Mouse (Mus musculus): ENCODE results near the gene Wwox.
A peak's percentile ranks its signal among the peaks of the same experiment; 100 is the strongest.

Gene Wwox

DNA sequence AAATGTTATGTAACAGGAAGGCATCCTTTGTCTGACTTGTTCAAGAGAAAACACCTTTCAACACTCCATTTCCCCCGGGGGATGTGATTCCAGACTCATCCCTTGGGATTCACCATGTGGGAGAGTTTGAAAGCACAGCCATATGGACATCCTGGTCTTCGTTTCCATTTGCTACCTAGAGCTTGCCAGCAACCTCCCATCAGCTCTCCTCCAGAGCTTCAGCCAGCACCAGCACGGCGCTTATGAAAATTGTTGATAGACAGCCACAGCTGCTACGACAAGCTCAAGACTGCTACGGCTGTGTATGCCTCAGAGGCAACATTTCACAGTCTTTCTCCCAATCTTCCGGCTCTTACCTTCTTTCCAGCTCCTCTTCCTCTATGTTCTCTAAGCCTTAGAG lies 484.2 kb downstream of the Wwox start:
- DNase-seq, result no peak

DNA sequence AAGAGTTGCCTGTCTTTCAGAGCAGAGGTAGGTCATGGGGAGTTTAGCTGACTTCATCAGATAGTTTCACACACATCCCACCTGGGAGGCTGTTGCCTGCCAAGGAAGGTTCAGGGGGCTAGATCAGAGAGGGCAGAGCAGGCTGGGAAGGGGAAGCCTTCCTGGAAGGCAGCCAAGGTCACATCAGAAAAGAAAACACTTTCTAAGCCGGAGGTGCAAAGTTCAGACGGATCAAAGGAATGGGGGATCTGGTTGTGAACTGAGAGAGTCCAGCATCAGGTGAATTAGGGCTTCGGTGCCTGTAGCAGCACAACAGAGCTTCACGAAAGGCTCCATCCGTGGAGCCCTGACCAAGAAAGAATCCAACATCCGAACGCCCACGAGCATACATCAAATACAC lies 488.0 kb downstream of the Wwox start:
- DNase-seq, result no peak

DNA sequence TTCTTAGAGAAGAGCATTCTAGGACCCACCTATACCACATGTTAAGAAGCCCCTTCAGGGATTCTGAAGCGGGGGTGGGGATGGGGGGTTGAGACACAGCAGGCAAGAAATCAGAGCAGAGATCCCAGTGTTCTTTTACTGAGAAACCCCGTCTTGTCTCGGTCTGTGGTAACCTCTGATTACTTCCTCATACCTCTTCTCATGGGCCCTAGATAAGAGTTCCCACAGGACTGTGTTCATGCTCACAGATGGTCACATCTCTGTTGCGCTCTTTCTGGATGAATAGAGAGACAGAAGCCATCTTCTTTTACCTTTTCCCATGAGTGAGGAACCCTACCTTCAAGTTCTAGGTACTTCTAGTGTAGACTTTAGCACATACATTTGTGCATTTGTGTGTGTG lies 488.5 kb downstream of the Wwox start:
- DNase-seq, result no peak

DNA sequence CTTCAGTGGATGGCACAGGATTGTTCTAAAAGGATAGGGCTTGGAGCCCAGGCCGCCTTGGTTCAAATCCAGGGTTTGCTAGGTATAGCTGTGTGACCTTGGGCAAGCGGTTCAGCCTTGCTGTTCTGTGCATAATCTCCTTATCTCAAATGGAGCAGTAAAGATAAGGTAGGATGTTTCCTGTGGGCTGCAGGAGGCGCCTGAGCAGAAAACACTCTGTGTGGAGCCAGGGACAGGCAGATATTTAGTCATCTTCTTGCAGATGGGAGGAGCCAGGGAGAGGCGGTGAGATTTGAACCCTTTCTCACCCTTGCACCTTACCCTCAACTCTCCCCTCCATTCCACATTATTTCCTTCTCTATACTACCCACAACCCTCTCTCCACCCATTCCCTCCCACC lies 490.1 kb downstream of the Wwox start:
- DNase-seq, result no peak

DNA sequence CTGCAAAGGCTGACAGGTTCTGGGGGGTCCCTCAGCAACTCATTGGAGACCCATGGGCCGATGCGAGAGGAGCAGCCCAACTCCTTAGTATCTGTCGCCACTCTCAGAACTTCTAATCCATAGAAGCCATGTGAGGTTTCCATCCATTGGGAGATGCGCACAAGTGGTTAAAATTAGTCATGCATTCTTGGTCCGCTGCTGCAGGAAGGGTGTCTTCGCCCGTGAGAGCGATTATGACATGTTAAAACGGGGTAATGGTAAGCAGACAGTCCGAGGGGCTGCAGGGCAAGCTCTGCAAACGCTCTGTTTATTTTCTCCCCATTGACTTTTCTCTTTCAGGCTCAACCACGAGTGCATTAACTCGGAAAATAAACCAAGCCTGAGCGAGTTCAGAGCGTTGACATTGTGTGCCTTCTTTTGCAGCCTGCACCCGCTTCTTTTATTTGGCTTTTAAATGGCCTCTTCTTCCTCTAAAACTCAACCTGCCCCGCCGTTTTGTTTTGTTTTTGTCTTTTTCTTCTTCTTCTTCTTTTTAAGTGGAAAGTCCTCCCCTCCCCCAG lies 492.7 kb downstream of the Wwox start:
- no peak for DNase-seq

DNA sequence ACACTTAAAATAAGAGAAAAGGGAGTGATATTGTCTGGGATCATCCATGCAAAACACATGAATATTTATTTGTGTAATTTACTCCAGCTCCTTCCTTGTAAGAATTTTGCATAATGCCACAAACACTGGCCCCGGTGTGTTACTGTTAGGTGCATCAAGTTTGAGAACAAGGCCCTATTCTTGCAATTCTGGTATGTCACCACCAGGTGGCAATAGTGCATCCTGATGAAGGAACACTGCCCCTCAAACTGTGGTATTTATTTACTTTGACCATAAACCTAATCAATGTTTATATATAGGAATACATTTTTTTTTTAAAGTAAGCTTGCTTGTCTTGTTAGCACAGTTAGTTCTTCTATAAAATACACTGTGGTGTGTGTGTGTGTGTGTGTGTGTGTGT lies 493.8 kb downstream of the Wwox start:
- peak; percentile 12 for DNase-seq

DNA sequence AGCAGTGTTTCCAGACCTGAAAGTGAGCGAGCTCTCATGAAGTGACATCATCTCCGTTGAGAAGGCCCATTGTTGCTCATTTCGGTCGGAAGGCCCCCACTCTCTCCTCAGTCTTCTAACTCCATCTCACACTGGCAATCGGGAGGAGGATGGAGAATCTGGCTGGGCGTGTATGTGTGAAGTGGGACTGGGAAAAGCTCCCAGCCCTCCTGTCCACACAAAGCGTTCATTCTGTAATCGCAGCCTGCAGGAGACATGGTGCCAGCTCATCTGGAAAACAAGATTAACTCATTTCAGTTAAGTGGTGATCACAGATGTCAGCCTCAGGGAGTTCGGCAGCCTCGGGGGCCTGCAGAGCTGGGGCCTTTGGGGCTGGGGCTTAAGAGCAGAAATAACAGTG lies 497.4 kb downstream of the Wwox start:
- peak; percentile 5 for DNase-seq

DNA sequence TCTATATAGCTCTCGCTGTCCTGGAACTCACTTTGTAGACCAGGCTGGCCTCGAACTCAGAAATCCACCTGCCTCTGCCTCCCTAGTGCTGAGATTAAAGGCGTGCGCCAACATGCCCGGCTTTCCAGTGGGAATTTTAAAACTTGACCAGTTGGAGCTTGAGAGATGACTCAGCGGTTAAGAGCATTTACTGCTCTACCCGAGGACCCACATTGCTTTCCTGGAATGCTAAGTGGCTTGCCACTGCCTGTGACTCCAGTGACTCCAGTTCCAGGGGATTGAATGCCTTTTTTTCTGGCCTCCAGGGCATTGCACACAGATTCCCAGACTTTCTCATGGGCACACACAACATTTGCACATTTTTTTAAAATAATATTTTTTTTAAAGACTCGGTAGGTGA lies 499.9 kb downstream of the Wwox start:
- no peak for DNase-seq

DNA sequence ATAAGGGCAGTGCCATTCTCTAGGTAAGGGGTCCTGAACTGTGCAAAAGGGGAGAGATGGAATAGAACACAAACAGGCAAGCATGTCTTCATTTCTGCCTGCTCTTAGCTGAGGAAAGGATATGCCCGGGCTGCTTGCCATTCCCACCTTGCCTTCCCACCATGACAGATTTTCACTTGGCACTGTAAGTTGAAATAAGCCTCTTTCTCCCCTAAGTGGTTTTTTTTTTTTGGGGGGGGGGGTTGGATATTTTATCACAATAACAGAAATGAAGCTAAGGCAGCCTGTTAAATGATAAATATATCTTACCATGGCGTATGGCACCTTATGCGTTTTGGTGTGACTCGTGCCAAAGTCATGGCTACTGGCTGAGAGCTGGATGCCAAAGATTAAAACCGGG lies 501.6 kb downstream of the Wwox start:
- no peak for DNase-seq

DNA sequence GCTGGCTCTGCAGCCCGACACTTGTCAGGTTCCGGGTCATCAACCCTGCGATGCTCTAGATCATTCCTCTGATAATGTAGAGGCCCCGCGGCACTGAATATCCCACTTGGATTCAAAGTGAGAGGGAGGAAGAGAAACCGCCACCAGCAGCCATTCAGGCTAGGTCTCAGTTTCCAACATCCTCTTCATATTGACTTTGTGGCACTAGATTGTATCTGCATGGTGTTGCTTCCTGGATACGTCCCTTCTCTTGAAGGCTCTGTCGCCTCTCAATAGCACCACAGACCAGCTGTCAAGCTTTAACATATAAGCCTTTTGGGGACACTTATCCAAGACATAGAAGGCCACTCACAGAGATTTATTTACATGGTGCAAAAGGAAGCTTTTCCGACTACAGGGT lies 502.2 kb downstream of the Wwox start:
- DNase-seq, result no peak

DNA sequence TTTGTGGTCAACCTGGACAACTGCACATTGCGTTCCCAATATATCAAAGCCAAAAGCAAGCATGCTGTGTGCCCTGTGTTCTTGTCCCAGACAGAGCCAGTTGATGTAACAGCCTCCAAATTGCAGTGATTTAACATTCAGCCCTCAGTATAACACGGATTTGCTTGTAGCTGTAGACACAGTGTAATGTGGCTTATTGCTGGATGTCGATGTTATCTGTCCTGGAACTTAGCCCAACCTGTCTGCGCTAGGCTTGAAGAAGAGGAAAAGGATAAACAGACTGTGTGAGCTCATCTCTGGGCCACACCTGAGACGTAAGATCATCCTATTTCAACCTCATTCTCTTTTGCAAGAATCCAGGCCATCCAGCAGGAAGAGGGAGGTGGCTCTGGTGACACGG lies 508.5 kb downstream of the Wwox start:
- no peak for DNase-seq

DNA sequence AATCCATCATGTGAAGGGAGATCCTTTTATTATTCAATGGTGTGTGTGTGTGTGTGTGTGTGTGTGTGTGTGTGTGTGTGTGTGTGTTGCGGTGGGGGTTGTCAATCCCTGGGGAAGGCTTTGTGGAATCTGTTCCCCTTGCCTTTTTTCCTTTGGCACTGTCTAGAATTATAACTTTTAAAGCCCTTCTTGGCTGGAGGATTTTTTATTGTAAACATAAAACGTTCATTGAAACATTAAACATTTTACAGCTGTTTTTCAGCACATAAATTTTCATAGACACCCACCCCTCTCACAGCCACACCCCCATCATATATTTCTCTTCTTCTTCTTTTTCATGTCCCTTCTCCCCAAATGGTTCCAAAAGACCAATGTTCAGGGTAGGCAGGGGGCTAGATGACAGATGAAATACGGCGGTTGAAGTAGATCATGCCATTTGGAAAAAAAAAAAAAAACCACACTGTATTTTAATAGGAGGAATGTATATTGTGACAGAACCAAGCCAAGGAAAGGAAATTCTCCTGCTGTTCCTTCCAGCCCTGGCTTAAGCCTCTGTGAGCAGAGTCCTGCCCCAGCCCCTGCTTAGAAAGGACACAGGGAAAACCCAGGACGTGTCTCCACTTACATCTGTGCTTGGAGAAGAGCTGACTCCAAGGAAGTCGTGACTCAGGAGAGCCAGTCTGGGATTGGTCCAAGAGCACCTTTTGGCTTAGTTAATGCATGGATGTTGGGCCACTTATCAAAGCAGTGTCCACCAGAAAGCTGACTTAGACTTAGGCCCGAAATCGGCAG lies 517.1 kb downstream of the Wwox start:
- no peak for DNase-seq

DNA sequence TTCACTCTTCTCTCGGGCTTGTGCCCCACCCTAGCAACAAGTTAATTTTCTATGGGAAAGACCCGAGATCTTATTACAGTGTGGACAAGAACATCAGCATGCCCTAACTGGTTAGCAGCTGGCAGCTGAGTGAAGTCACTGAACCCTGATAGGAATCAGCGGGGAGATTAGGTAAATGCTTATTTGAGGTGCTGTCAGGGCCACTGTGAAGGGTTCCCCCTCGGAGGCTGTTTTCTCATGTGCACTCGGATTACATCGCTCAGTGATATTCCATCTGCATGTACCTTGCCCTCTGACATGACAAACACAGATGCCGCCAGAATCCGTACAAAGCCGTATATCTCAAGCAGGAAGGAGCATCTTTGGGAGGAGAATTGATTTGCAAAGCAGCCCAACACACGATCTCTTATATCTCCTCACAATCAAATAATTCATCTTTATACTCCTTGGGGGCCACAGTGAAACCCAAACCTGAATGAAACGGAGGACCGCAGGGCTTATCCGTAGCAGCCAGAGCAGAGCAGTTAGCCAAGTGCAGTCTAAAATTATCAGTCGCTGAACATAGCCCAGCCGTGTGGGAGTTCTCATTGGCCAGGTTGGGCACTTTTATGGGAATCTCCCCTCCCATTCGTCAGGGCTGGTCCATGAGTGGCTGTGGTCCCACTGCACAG lies 519.1 kb downstream of the Wwox start:
- no peak for DNase-seq

DNA sequence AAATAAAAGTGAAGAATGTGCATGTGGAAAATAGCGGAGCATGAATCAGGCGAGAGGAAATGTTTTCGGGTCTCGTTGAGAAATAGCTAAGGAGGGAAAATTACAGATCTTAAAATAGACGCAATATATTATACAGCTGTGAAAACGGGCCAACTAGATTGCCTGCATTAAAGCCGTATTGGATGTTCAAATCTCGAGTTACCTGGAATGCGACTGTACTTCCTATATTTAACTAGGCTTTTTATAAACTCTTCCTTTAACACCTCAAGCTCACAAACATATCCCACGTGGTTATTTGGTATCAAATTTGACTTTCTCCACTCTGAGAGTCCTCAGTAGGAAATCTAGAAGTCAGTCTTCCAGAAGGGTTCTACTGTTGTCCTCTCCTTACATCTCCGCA lies 520.0 kb downstream of the Wwox start:
- no peak for DNase-seq

DNA sequence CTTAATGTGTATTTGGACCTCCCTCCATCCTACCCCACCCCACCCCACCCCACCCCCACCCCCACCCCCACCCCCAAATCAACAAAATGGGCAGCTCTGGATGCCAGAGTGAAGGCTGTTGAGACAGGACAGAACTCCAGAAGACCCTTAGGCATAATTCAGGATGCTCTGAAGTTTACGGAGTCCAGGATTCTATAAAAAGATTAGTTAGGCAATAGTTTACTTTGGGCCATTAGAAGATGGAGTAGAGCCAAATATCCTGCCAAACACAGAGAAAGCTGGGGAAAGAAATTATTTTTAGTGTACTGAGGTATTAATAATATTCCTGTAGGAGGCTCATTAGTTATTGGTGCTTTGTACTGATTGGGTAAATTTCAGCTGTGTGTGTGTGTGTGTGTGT lies 523.0 kb downstream of the Wwox start:
- no peak for DNase-seq

DNA sequence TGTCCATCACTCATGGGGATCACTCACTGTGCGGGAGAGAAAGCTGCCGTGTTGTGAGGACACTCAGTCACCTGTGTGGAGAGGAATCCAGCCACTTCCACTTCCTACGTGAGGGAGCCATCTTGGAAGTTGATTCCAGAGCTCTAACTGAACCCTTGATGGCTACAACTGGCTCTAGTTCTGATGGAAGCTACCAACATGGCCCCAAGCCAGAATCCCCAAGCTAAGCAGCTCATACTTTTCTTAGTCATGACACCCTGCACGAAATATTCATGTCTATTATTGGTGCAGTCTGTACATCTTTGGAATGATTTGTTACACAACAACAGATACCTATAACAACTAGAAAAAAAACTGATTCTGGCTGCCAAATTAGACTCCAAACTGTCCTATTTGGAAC lies 523.8 kb downstream of the Wwox start:
- no peak for DNase-seq

DNA sequence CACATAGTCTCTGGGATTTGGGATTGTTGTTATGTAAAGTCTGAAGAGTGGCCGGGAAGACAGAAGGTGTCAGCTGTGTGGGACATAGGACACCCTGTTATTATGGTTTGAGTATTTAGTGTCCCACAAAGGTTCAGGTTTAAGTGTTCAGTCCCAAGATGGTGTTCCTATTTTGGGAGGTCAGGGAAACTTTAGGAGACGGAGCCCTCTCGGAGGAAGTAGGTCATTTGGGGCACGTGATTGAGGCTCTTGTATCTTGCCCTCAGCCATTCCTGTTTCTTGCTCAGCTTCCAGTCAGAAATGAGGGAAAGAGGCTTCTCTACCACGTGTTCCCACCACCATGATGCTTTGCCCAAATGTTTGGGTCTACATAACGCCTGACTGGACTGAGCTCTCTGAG lies 524.8 kb downstream of the Wwox start:
- no peak for DNase-seq

DNA sequence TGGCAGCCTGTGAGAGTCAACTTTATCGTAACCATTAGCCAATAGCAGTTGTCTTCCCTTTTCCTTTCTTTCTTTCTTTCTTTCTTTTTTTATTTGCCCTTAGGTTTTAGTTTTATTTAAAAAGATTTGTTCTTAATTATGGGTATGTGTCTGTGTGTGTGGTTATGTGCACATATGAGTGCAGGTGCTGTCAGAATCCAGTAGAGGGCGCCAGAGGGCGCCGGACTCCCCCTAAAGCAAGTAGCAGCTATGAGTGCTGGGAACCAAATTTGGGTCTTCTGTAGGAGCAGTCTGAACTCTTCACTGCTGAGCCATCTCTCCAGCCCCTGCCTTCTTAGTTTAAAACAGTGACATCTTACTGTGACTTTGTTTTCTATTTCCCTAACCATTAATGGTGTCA lies 529.4 kb downstream of the Wwox start:
- DNase-seq, result no peak

DNA sequence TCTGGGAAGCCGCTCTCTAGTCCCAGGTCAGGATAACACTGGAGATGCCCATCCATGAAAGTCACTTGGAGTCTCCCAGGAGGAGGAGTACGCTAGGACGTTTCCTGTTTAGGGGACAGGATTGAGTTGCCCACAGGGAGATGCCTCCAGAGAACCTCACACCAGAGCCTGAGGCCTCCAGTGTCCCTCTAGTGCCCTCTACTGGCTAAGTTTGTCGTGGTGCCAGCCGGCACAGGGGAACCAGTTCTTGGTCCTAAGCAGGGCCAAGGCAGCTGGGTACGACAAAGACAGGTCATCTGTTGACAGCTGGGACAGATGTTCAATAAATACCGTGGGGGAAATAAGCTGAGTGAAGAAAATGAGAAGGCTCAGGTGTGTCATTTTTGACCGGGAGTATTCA lies 531.9 kb downstream of the Wwox start:
- DNase-seq, result peak; percentile 88

DNA sequence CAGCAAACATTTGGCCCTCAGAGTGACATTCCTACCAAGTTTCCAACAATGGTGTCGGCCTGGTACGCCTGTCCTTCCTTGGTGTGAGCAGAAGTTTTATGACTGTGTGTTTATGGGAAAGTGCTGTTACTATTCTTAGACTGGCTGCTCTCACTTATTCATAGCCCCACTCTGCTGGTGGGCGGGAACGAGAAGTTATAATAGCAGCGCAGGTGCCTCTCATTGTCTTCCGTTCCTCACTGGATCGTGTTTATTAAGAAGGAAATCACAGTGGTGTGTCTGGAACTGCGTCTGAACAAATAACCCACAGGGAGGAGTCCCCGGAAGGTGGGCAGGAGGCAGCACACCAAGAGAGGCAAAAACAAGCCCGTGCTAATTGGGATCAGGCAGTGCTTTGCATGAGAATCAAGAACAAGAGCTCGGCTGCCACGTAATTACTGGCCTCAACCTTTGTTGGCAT lies 533.6 kb downstream of the Wwox start:
- no peak for DNase-seq

DNA sequence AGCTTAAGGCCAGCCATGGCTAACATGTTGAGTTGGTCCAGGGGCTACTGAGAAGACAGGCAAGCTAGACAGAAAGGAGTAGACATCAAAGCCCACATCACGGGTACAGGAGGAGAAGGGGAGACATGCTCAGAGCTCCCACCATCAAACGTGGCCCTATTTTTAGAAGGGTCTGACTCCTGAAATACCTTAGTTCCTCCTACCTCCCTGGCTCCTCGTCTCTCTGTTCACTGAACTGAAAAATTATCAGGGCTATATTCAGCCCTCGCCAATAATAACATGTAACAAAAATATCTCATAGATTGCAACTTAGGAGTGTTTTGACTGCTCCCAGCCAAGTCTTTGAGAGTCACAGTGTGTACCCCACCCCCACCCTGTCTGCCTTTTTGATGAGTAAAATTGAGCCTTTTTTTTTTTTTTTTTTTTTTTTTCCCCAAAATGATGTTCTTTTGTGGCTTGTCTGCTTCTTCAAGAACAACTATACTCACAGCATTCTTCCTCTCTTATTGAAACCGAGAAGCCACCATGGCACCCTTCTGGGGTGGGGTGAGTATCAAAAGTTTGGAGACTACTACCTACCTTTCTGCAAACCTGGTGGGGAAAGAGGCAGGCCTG lies 535.0 kb downstream of the Wwox start:
- DNase-seq, result no peak

DNA sequence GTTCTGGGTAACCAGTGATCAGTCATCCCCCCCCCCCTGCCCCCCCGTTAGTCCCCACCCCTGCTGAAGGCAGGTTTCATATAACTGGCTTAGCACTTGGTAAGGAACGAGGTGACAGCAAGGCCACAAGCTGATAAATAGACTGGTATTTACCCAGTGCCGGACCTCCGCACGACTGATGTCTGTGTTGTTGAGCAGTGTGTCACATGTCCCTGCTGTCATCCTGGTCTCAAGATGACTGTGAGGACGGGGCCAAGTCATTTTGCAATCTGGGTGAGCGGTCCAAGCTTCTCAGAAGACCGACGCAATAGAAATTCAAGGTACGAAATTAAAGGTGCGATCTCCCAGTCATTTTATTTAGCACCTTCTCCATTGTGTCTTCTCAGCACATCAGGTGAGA lies 538.3 kb downstream of the Wwox start:
- no peak for DNase-seq

DNA sequence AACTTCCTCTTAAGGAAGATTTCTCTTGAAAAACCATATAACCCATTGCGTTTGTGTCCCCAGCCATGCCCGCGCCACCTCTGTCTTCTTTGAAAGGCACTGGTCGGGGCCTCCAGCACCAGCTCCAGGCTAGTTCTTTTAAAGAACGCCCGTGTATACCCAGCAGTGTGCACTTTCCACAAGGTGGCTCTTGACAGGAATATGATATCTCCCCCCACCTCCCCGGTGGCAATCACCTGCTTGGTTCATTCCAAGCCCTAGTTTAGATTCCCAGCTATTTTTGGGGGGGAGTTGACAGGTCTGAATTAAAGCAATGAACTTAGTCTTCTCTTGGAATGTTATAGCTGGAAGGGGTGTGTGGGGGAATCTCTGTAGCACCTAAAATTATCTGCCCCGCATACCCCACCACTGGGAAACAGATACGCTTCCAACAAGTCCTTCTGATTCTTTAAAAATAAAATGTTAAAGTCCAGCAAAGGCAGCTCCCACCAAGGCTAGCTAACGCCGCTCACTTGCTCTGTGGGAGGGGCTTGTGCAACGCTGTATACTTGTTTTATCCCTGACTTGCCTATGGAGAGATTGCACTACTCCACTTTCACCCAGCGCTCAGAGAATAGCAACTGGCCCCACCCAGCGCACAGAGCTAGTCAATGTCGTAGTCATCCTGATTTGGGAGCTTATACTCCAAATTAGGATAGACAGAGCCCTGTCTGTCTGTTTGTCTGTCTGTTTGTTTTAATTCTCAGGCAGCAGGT lies 538.9 kb downstream of the Wwox start:
- DNase-seq, result no peak
